Comparison of ENCODE assay signal across 26 mouse cellular contexts in genomic region chr1:57572097-57572496, GRCm38 (mm10).
DNase-seq lines count a peak whose midpoint lies in the region; ATAC-seq and TF ChIP-seq lines count a peak whose summit lies in the region.
"Had no signal": no experiment of that assay in that cellular context is flagged by ENCODE, and none has a peak within 500 bp of the region (broad histone marks: within the 10 kb centered on the region; RNA-seq: fewer than 3 reads in every experiment).

No protein-coding gene starts in this region.

- no peak overlapping the region for H3ac ChIP-seq in myocyte (ENCODE audit: control insufficient read depth, insufficient read length)

- no peak overlapping the region for H3K4me2 ChIP-seq in embryonic facial prominence, embryonic 14.5 days (ENCODE audit: low read depth, low read length)
- no peak overlapping the region for H3K4me2 ChIP-seq in heart, embryonic 13.5 days
- no peak overlapping the region for H3K4me2 ChIP-seq in heart, postnatal 0 days (ENCODE audit: low read depth, low read length)
- H3K4me2 ChIP-seq in myocyte (ENCODE audit: low read depth), result peak overlapping the region; percentile 50
- H3K4me2 ChIP-seq: embryonic facial prominence, embryonic 15.5 days; forebrain, embryonic 12.5 days; forebrain, embryonic 15.5 days; hindbrain, embryonic 13.5 days; intestine, embryonic 15.5 days had no signal

- no peak overlapping the region for H3K4me3 ChIP-seq in embryonic facial prominence, embryonic 14.5 days (ENCODE audit: low read depth, low read length)
- H3K4me3 ChIP-seq in embryonic facial prominence, embryonic 10.5 days, result no peak overlapping the region
- no peak overlapping the region for H3K4me3 ChIP-seq in heart, embryonic 13.5 days
- no peak overlapping the region for H3K4me3 ChIP-seq in heart, postnatal 0 days (ENCODE audit: low read depth, low read length)
- H3K4me3 ChIP-seq in myocyte, result no peak overlapping the region
- H3K4me3 ChIP-seq: embryonic facial prominence, embryonic 15.5 days; erythroblast, embryonic 14.5 days; forebrain, embryonic 12.5 days; forebrain, embryonic 15.5 days; heart, adult 2 months; hindbrain, embryonic 10.5 days; hindbrain, embryonic 13.5 days; intestine, embryonic 15.5 days had no signal

- no peak for ATAC-seq in embryonic facial prominence, embryonic 14.5 days (ENCODE audit: low read depth)
- no peak for ATAC-seq in heart, embryonic 13.5 days (ENCODE audit: extremely low read depth, insufficient number of reproducible peaks, low FRiP score, low TSS enrichment)
- ATAC-seq in heart, postnatal 0 days (ENCODE audit: insufficient read depth, low read depth), result no peak
- ATAC-seq: activated CD4-positive, CD25-positive, alpha-beta regulatory T cell, adult 4 months; forebrain, embryonic 15.5 days; hindbrain, embryonic 16.5 days; intestine, embryonic 15.5 days had no signal

- no peaks in the 10 kb centered on the region for H3K36me3 ChIP-seq in embryonic facial prominence, embryonic 14.5 days (ENCODE audit: control insufficient read depth, insufficient read depth, low read length)
- H3K36me3 ChIP-seq in embryonic facial prominence, embryonic 10.5 days (replicated peaks), result no peaks in the 10 kb centered on the region
- no peaks in the 10 kb centered on the region for H3K36me3 ChIP-seq in heart, embryonic 13.5 days
- no peaks in the 10 kb centered on the region for H3K36me3 ChIP-seq in heart, postnatal 0 days (replicated peaks; ENCODE audit: control insufficient read depth, insufficient read depth, low read length)
- no peaks in the 10 kb centered on the region for H3K36me3 ChIP-seq in myocyte (ENCODE audit: control insufficient read depth, insufficient read depth)
- H3K36me3 ChIP-seq: embryonic facial prominence, embryonic 15.5 days; forebrain, embryonic 12.5 days; forebrain, embryonic 15.5 days; hindbrain, embryonic 10.5 days; hindbrain, embryonic 13.5 days; intestine, embryonic 15.5 days had no signal

- no peak overlapping the region for H3K9ac ChIP-seq in embryonic facial prominence, embryonic 14.5 days (ENCODE audit: low read depth, low read length)
- H3K9ac ChIP-seq in heart, embryonic 13.5 days, result no peak overlapping the region
- no peak overlapping the region for H3K9ac ChIP-seq in heart, postnatal 0 days (replicated peaks; ENCODE audit: low read depth, low read length)
- H3K9ac ChIP-seq: embryonic facial prominence, embryonic 15.5 days; forebrain, embryonic 12.5 days; forebrain, embryonic 15.5 days; hindbrain, embryonic 13.5 days; intestine, embryonic 15.5 days had no signal

- H3K9me3 ChIP-seq in embryonic facial prominence, embryonic 14.5 days (ENCODE audit: control insufficient read depth, low read length), result peaks cover 15% of the 10 kb centered on the region
- H3K9me3 ChIP-seq in embryonic facial prominence, embryonic 10.5 days, result peaks cover 7% of the 10 kb centered on the region; the same call in 1 of the 2 replicates
- H3K9me3 ChIP-seq in heart, embryonic 13.5 days, result no peaks in the 10 kb centered on the region
- H3K9me3 ChIP-seq in heart, postnatal 0 days (replicated peaks; ENCODE audit: control insufficient read depth, low read length), result peaks cover 8% of the 10 kb centered on the region; the same call in 1 of the 2 replicates
- H3K9me3 ChIP-seq: intestine, embryonic 15.5 days had no signal

- H3K27me3 ChIP-seq in embryonic facial prominence, embryonic 14.5 days (replicated peaks; ENCODE audit: control insufficient read depth, insufficient read depth, low read length), result no peaks in the 10 kb centered on the region
- no peaks in the 10 kb centered on the region for H3K27me3 ChIP-seq in embryonic facial prominence, embryonic 10.5 days (replicated peaks; ENCODE audit: low read depth, poor library complexity, severe bottlenecking)
- H3K27me3 ChIP-seq in heart, embryonic 13.5 days (replicated peaks), result no peaks in the 10 kb centered on the region
- no peaks in the 10 kb centered on the region for H3K27me3 ChIP-seq in heart, postnatal 0 days (ENCODE audit: control insufficient read depth, insufficient read depth, low read length)
- no peaks in the 10 kb centered on the region for H3K27me3 ChIP-seq in myocyte (ENCODE audit: control insufficient read depth, insufficient read depth, insufficient read length)
- H3K27me3 ChIP-seq: embryonic facial prominence, embryonic 15.5 days; forebrain, embryonic 12.5 days; forebrain, embryonic 15.5 days; hindbrain, embryonic 13.5 days; intestine, embryonic 15.5 days had no signal

- 73% methylated on average over 5 of the region's 5 CpGs for WGBS in embryonic facial prominence, embryonic 14.5 days
- 80% methylated on average over 5 of the region's 5 CpGs for WGBS in embryonic facial prominence, embryonic 10.5 days
- 26% methylated on average over 5 of the region's 5 CpGs for WGBS in heart, embryonic 13.5 days
- WGBS in heart, postnatal 0 days, result 23% methylated on average over 5 of the region's 5 CpGs

- H3K79me2 ChIP-seq in myocyte (ENCODE audit: control insufficient read depth, insufficient read depth), result no peaks in the 10 kb centered on the region

- no peak overlapping the region for H3K27ac ChIP-seq in embryonic facial prominence, embryonic 14.5 days (replicated peaks; ENCODE audit: low read depth, low read length)
- no peak overlapping the region for H3K27ac ChIP-seq in embryonic facial prominence, embryonic 10.5 days (replicated peaks)
- peak overlapping the region; percentile 66 for H3K27ac ChIP-seq in heart, embryonic 13.5 days (replicated peaks)
- peak overlapping the region; percentile 13; the same call in 1 of the 2 replicates for H3K27ac ChIP-seq in heart, postnatal 0 days (ENCODE audit: low read depth)
- H3K27ac ChIP-seq: embryonic facial prominence, embryonic 15.5 days; forebrain, embryonic 12.5 days; forebrain, embryonic 15.5 days; heart, adult 2 months; hindbrain, embryonic 10.5 days; hindbrain, embryonic 13.5 days; intestine, embryonic 15.5 days had no signal

- DNase-seq in embryonic facial prominence, embryonic 14.5 days (ENCODE audit: low spot score), result peak; percentile 12
- DNase-seq in embryonic facial prominence, embryonic 10.5 days (ENCODE audit: low spot score), result no peak
- DNase-seq in heart, adult 9 months (ENCODE audit: low spot score in 2 of 2), result no peak
- DNase-seq in heart, postnatal 0 days (ENCODE audit: low spot score), result no peak
- DNase-seq in heart, adult 11 months, result no peak
- DNase-seq: adrenal gland, adult 8-10 months; adrenal gland, postnatal 25 days; cerebellum, adult 11-12 months; cerebellum, adult 8-10 months; cerebellum, postnatal 10 days; cerebellum, postnatal 36 days; embryo, embryonic 11 days; gastrocnemius, postnatal 25 days; heart, adult 2 months; kidney, adult 11 months had no signal

- no peaks in the 10 kb centered on the region for H3K4me1 ChIP-seq in embryonic facial prominence, embryonic 14.5 days (ENCODE audit: control insufficient read depth, insufficient read depth, low read length)
- no peaks in the 10 kb centered on the region for H3K4me1 ChIP-seq in embryonic facial prominence, embryonic 10.5 days
- peaks cover 27% of the 10 kb centered on the region for H3K4me1 ChIP-seq in heart, embryonic 13.5 days
- peaks cover 11% of the 10 kb centered on the region; the same call in 1 of the 2 replicates for H3K4me1 ChIP-seq in heart, postnatal 0 days (ENCODE audit: control insufficient read depth, insufficient read depth)
- H3K4me1 ChIP-seq: forebrain, embryonic 12.5 days; forebrain, embryonic 15.5 days; hindbrain, embryonic 10.5 days; hindbrain, embryonic 13.5 days; intestine, embryonic 15.5 days had no signal

- no peak for TF ChIP-seq EP300 in heart, postnatal 0 days (IDR thresholded peaks at IDR 0.05; ENCODE audit: low read depth)

- no peak for TF ChIP-seq POLR2A in myocyte (IDR thresholded peaks at IDR 0.05; ENCODE audit: insufficient read length, low read depth)

- TF ChIP-seq CTCF in heart, postnatal 0 days (IDR thresholded peaks at IDR 0.05; ENCODE audit: low read depth), result no peak

TF ChIP-seq in myocyte, 11 proteins besides CTCF, POLR2A, EP300 and RAD21:
- no peak for TF ChIP-seq TCF3 (IDR thresholded peaks at IDR 0.05; ENCODE audit: insufficient read length, low read depth)
- TF ChIP-seq MYOD1 (IDR thresholded peaks at IDR 0.05; ENCODE audit: control insufficient read depth in 1 of 3, insufficient read length in 2 of 3, low read depth in 2 of 3), result peak in 2 of 3 experiments; percentile 63 to 70
- TF ChIP-seq MYOG (IDR thresholded peaks at IDR 0.05; ENCODE audit: control insufficient read depth in 1 of 3, insufficient read depth in 1 of 3, insufficient read length in 2 of 3, low read depth in 2 of 3), result peak in 1 of 3 experiments; percentile 53

Comparison
In these comparisons a context has a peak if more than half of its experiments do, and no peak if none do; other contexts are left out.
1. H3K27ac ChIP-seq: peak in heart, embryonic 13.5 days (single experiment) and heart, postnatal 0 days (single experiment); none in embryonic facial prominence, embryonic 14.5 days (single experiment) and embryonic facial prominence, embryonic 10.5 days (single experiment).